Mouse (Mus musculus): ENCODE measurements at regions not wholly inside any gene's neighbourhood (a gene's known extent, or its start where the extent isn't known, plus 50 kb on each side); places are given as distances from the start of the nearest gene placed in this dataset.

- no peaks in the 10 kb centered on the region for H3K36me3 ChIP-seq (ENCODE audit: control insufficient read depth in 1 of 2, insufficient read depth in 2 of 2, low read length in 2 of 2)
- H3K79me2 ChIP-seq (ENCODE audit: control insufficient read depth, insufficient read depth, low read length, poor library complexity): no peaks in the 10 kb centered on the region
- no peaks in the 10 kb centered on the region for H3K4me1 ChIP-seq (ENCODE audit: control insufficient read depth in 1 of 2, insufficient read depth in 2 of 2, low read length in 2 of 2)
- H3K27ac ChIP-seq (ENCODE audit: control insufficient read depth, low read depth, low read length): no peak overlapping the region
- H3K4me3 ChIP-seq (ENCODE audit: control insufficient read depth in 1 of 2, insufficient read depth in 1 of 2, low read depth in 2 of 2, low read length in 2 of 2): no peak overlapping the region
- TF ChIP-seq RAD21 (IDR thresholded peaks at IDR 0.05; ENCODE audit: low read depth, low read length) (no peak), MAZ (IDR thresholded peaks at IDR 0.05; ENCODE audit: low read depth, low read length) (no peak), ZMIZ1 (IDR thresholded peaks at IDR 0.05; ENCODE audit: low read depth, low read length) (no peak), SIN3A (IDR thresholded peaks at IDR 0.05; ENCODE audit: low read length) (no peak), USF2 (IDR thresholded peaks at IDR 0.05; ENCODE audit: borderline replicate concordance in 1 of 2, insufficient read depth in 1 of 2, low read depth in 1 of 2, low read length in 2 of 2) (no peak)
- H3K9me3 ChIP-seq (replicated peaks; ENCODE audit: insufficient read depth, low read length): no peaks in the 10 kb centered on the region
- DNase-seq (ENCODE audit: low read depth, low spot score): no peak
- no peaks in the 10 kb centered on the region for H3K27me3 ChIP-seq (ENCODE audit: control insufficient read depth in 1 of 2, insufficient read depth in 2 of 2, low read length in 2 of 2)
- no peak overlapping the region for H3K9ac ChIP-seq (ENCODE audit: control insufficient read depth, low read depth, low read length, poor library complexity, severe bottlenecking)
These were observed 209.8 kb upstream of the Rgma start for GRCm38 (mm10) chr7:73165521-73165920.

DNA sequence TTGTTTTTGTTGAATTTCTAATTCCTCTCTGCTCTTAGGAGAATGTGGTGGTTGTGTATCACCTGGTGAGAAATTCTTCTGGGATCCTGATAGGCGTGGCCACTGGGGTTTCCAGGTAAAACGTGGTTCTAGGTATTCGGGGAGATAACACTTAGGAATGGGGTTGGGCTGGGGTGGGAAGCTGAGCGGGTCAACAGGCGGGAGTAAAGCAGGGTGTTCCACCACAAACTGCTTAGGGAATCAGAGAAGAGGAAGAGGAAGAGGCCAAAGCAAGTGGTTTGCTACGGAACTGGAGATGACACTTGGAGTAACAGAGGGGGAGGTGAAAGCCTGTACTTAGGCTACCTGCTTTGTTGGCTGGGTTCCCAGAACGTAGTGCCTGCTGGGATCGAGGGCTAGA lies 205.9 kb upstream of the Rgma start:
- H3K79me2 ChIP-seq (ENCODE audit: control insufficient read depth, insufficient read depth, low read length, poor library complexity): no peaks in the 10 kb centered on the region
- no peaks in the 10 kb centered on the region for H3K27me3 ChIP-seq (ENCODE audit: control insufficient read depth in 1 of 2, insufficient read depth in 2 of 2, low read length in 2 of 2)
- H3K9ac ChIP-seq (ENCODE audit: control insufficient read depth, low read depth, low read length, poor library complexity, severe bottlenecking): no peak overlapping the region
- no peaks in the 10 kb centered on the region for H3K36me3 ChIP-seq (ENCODE audit: control insufficient read depth in 1 of 2, insufficient read depth in 2 of 2, low read length in 2 of 2)
- H3K27ac ChIP-seq (ENCODE audit: control insufficient read depth, low read depth, low read length): no peak overlapping the region
- no peak for DNase-seq (ENCODE audit: low read depth, low spot score)
- no peaks in the 10 kb centered on the region for H3K9me3 ChIP-seq (replicated peaks; ENCODE audit: insufficient read depth, low read length)
- H3K4me3 ChIP-seq (ENCODE audit: control insufficient read depth in 1 of 2, insufficient read depth in 1 of 2, low read depth in 2 of 2, low read length in 2 of 2): no peak overlapping the region
- no peaks in the 10 kb centered on the region for H3K4me1 ChIP-seq (ENCODE audit: control insufficient read depth in 1 of 2, insufficient read depth in 2 of 2, low read length in 2 of 2)
- TF ChIP-seq CHD2 (IDR thresholded peaks at IDR 0.05; ENCODE audit: low read length) (no peak), MXI1 (IDR thresholded peaks at IDR 0.05; ENCODE audit: low read depth, low read length) (no peak), MAX (IDR thresholded peaks at IDR 0.05; ENCODE audit: low read length) (no peak), TAL1 (IDR thresholded peaks at IDR 0.05; ENCODE audit: low read length) (no peak), USF2 (IDR thresholded peaks at IDR 0.05; ENCODE audit: borderline replicate concordance in 1 of 2, insufficient read depth in 1 of 2, low read depth in 1 of 2, low read length in 2 of 2) (no peak), MYB (IDR thresholded peaks at IDR 0.05; ENCODE audit: low read depth, low read length) (no peak), E2F4 (IDR thresholded peaks at IDR 0.05; ENCODE audit: borderline replicate concordance, low read depth, low read length) (no peak)

DNA sequence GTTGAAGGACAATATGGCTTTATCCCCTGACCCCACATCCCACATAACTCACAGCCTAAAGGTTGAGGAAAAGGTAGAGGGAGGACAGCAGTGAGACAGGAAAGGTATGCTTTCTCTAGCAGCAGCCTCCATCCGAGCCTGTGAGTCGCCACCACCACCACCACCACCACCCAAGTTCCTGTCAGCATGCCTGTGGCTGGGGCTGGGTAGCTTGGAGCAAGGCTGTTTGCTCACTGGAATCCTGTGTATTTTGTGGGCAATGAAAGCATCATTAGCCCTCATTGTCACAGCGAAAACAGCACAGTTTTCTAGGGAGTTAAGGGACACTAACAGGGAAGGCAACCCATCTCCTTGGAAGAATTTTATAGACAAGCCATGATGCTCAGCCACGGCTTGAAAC lies 202.7 kb upstream of the Rgma start:
- H3K4me1 ChIP-seq (ENCODE audit: control insufficient read depth in 1 of 2, insufficient read depth in 2 of 2, low read length in 2 of 2): no peaks in the 10 kb centered on the region
- H3K27me3 ChIP-seq (ENCODE audit: control insufficient read depth in 1 of 2, insufficient read depth in 2 of 2, low read length in 2 of 2): no peaks in the 10 kb centered on the region
- H3K9me3 ChIP-seq (replicated peaks; ENCODE audit: insufficient read depth, low read length): no peaks in the 10 kb centered on the region
- no peak for TF ChIP-seq MXI1 (IDR thresholded peaks at IDR 0.05; ENCODE audit: low read depth, low read length)
- TF ChIP-seq TBP (IDR thresholded peaks at IDR 0.05; ENCODE audit: low read depth, low read length): no peak
- TF ChIP-seq POLR2AphosphoS5 (IDR thresholded peaks at IDR 0.05; ENCODE audit: borderline replicate concordance, low read depth, low read length): no peak
- TF ChIP-seq USF2 (IDR thresholded peaks at IDR 0.05; ENCODE audit: borderline replicate concordance in 1 of 2, insufficient read depth in 1 of 2, low read depth in 1 of 2, low read length in 2 of 2): no peak
- no peak for TF ChIP-seq CHD2 (IDR thresholded peaks at IDR 0.05; ENCODE audit: low read length)
- no peak for TF ChIP-seq POLR2AphosphoS2 (IDR thresholded peaks at IDR 0.05; ENCODE audit: low read length)
- TF ChIP-seq RCOR1 (IDR thresholded peaks at IDR 0.05; ENCODE audit: low read depth, low read length): no peak
- TF ChIP-seq ZMIZ1 (IDR thresholded peaks at IDR 0.05; ENCODE audit: low read depth, low read length): no peak
- no peak for TF ChIP-seq TCF12 (IDR thresholded peaks at IDR 0.05; ENCODE audit: low read depth, low read length)
- no peak for TF ChIP-seq SMC3 (IDR thresholded peaks at IDR 0.05; ENCODE audit: low read depth, low read length)
- TF ChIP-seq ZNF384 (IDR thresholded peaks at IDR 0.05; ENCODE audit: low read depth, low read length): no peak
- no peak for TF ChIP-seq CTCF (IDR thresholded peaks at IDR 0.05 in 2 of 3, conservative IDR thresholded peaks at IDR 0.05 in 1 of 3; ENCODE audit: control insufficient read depth in 1 of 3, insufficient read depth in 1 of 3, low read depth in 2 of 3, low read length in 3 of 3, poor library complexity in 1 of 3, severe bottlenecking in 1 of 3)
- no peak for TF ChIP-seq NRF1 (IDR thresholded peaks at IDR 0.05; ENCODE audit: insufficient read depth, low read depth, low read length, poor library complexity, severe bottlenecking)
- TF ChIP-seq HCFC1 (IDR thresholded peaks at IDR 0.05; ENCODE audit: low read depth, low read length): no peak
- H3K9ac ChIP-seq (ENCODE audit: control insufficient read depth, low read depth, low read length, poor library complexity, severe bottlenecking): no peak overlapping the region
- no peak overlapping the region for H3K4me3 ChIP-seq (ENCODE audit: control insufficient read depth in 1 of 2, insufficient read depth in 1 of 2, low read depth in 2 of 2, low read length in 2 of 2)
- DNase-seq (ENCODE audit: low read depth, low spot score): no peak
- H3K79me2 ChIP-seq (ENCODE audit: control insufficient read depth, insufficient read depth, low read length, poor library complexity): no peaks in the 10 kb centered on the region
- H3K36me3 ChIP-seq (ENCODE audit: control insufficient read depth in 1 of 2, insufficient read depth in 2 of 2, low read length in 2 of 2): no peaks in the 10 kb centered on the region
- H3K27ac ChIP-seq (ENCODE audit: control insufficient read depth, low read depth, low read length): no peak overlapping the region

Data from MEL (cell line).